Mouse (Mus musculus): Measurements from ENCODE around the gene Nrbf2. TPM values are rescaled to one million over a fixed set of nuclear protein-coding genes. Genes with fewer than 3 reads are reported as not detected.

Gene Nrbf2
- polyA plus RNA-seq, 1 experiment, result 16.8 TPM

DNA sequence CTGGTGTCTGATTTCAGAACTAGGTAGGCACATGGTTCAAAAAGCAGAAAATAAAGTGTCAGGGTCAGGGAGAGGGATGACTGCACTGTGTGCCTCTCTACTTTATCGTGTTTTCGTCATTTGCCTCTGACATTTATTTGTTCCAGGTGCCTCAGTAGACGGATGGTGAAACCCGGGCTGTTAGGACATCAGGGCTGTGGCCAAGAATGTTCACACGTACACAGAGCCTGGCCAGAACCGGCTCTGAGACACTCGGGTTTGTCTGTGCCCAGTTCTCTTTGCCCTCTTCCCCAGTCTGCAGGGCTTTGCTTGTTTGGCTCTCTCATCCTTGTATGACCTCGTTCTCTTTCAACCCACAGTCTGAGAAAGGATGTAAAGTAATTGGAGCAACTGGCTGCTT, 6.0 kb upstream of the Nrbf2 start:
- TF ChIP-seq MYOG (IDR thresholded peaks at IDR 0.05; ENCODE audit: control insufficient read depth in 1 of 3, insufficient read depth in 1 of 3, insufficient read length in 2 of 3, low read depth in 2 of 3), result no peak
- Histone ChIP-seq H3K4me3 (no peak overlapping the region), H3ac (ENCODE audit: control insufficient read depth, insufficient read length) (no peak overlapping the region), H3K36me3 (ENCODE audit: control insufficient read depth, insufficient read depth) (no peaks in the 10 kb centered on the region), H3K4me2 (ENCODE audit: low read depth) (no peak overlapping the region), H3K79me2 (ENCODE audit: control insufficient read depth, insufficient read depth) (no peaks in the 10 kb centered on the region), H3K27me3 (ENCODE audit: control insufficient read depth, insufficient read depth, insufficient read length) (no peaks in the 10 kb centered on the region)

DNA sequence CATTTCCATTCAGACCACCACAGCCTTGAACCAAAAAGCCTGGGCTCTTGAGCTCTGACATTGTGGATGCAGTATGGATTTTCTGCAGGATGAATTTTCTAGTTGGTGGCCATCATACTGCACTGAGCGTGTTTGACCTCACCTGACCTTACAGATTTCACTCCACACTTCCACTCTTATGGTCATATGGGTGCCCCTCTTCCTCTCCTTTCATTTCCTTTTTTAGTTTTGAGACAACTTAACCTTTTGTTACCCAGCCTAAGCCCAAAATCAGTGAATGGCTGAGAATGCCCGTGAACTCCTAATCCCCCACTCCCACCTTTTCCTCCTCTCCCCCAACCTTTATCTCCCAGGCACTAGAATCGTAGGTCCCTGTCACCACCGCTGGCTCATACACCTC, 5.5 kb upstream of the Nrbf2 start:
- Histone ChIP-seq H3K4me3 (no peak overlapping the region), H3K79me2 (ENCODE audit: control insufficient read depth, insufficient read depth) (no peaks in the 10 kb centered on the region), H3K4me2 (ENCODE audit: low read depth) (no peak overlapping the region), H3K27me3 (ENCODE audit: control insufficient read depth, insufficient read depth, insufficient read length) (no peaks in the 10 kb centered on the region), H3ac (ENCODE audit: control insufficient read depth, insufficient read length) (no peak overlapping the region), H3K36me3 (ENCODE audit: control insufficient read depth, insufficient read depth) (no peaks in the 10 kb centered on the region)
- TF ChIP-seq E2F4 (IDR thresholded peaks at IDR 0.05; ENCODE audit: insufficient read depth) (no peak), MYOG (IDR thresholded peaks at IDR 0.05; ENCODE audit: control insufficient read depth in 1 of 3, insufficient read depth in 1 of 3, insufficient read length in 2 of 3, low read depth in 2 of 3) (no peak), POLR2AphosphoS2 (IDR thresholded peaks at IDR 0.05; ENCODE audit: insufficient read length, low read depth) (no peak), REST (IDR thresholded peaks at IDR 0.05; ENCODE audit: insufficient read depth, insufficient read length) (no peak), TCF3 (IDR thresholded peaks at IDR 0.05; ENCODE audit: insufficient read length, low read depth) (no peak), POLR2A (IDR thresholded peaks at IDR 0.05; ENCODE audit: insufficient read length, low read depth) (no peak), TCF12 (IDR thresholded peaks at IDR 0.05; ENCODE audit: insufficient read depth, poor library complexity, severe bottlenecking) (no peak), MAX (IDR thresholded peaks at IDR 0.05; ENCODE audit: low read depth) (no peak), SRF (IDR thresholded peaks at IDR 0.05; ENCODE audit: control insufficient read depth, insufficient read length, low read depth) (no peak), USF1 (IDR thresholded peaks at IDR 0.05; ENCODE audit: low read depth) (no peak)

DNA sequence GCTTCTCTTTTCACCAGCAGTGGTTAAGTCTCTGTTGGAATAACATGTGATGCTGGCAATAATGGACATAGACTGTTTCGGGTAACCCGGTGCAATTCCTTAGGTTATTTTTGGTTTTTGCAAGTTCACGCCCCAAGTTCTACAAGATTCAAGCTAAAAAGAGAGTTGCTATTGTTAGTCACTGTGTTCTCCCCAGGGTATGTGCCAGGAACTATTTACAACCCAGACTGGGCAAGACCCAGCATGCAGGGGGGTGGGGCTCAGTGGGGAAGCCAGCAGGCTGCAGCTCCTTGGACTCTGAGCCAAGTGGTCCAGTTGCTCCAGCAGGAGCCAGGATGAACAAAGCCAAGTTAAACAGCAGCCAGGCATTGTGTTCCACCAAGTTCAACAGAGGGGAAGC, 2.8 kb upstream of the Nrbf2 start:
- Histone ChIP-seq H3K79me2 (ENCODE audit: control insufficient read depth, insufficient read depth) (peaks cover 19% of the 10 kb centered on the region), H3K4me2 (ENCODE audit: low read depth) (peak overlapping the region; percentile 42), H3K4me3 (no peak overlapping the region), H3K36me3 (ENCODE audit: control insufficient read depth, insufficient read depth) (no peaks in the 10 kb centered on the region), H3K27me3 (ENCODE audit: control insufficient read depth, insufficient read depth, insufficient read length) (no peaks in the 10 kb centered on the region), H3ac (ENCODE audit: control insufficient read depth, insufficient read length) (no peak overlapping the region)
- TF ChIP-seq USF1 (IDR thresholded peaks at IDR 0.05; ENCODE audit: low read depth), result peak; percentile 43
- peak in 2 of 3 experiments; percentile 21 to 70 for TF ChIP-seq MYOD1 (IDR thresholded peaks at IDR 0.05; ENCODE audit: control insufficient read depth in 1 of 3, insufficient read length in 2 of 3, low read depth in 2 of 3)
- TF ChIP-seq POLR2A (IDR thresholded peaks at IDR 0.05; ENCODE audit: insufficient read length, low read depth), result no peak
- peak; percentile 57 to 90 (median 60) for TF ChIP-seq MYOG (IDR thresholded peaks at IDR 0.05; ENCODE audit: control insufficient read depth in 1 of 3, insufficient read depth in 1 of 3, insufficient read length in 2 of 3, low read depth in 2 of 3)
- no peak for TF ChIP-seq SRF (IDR thresholded peaks at IDR 0.05; ENCODE audit: control insufficient read depth, insufficient read length, low read depth)
- peak; percentile 26 for TF ChIP-seq TCF12 (IDR thresholded peaks at IDR 0.05; ENCODE audit: insufficient read depth, poor library complexity, severe bottlenecking)
- 0 out of 2 replicates have a peak, but pooled peaks have one; percentile 50 for TF ChIP-seq CEBPB (IDR thresholded peaks at IDR 0.05; ENCODE audit: insufficient read depth, poor library complexity, severe bottlenecking)
- no peak for TF ChIP-seq TCF3 (IDR thresholded peaks at IDR 0.05; ENCODE audit: insufficient read length, low read depth)
- TF ChIP-seq POLR2AphosphoS2 (IDR thresholded peaks at IDR 0.05; ENCODE audit: insufficient read length, low read depth), result no peak
- TF ChIP-seq MAX (IDR thresholded peaks at IDR 0.05; ENCODE audit: low read depth), result no peak
- TF ChIP-seq REST (IDR thresholded peaks at IDR 0.05; ENCODE audit: insufficient read depth, insufficient read length), result no peak
- no peak for TF ChIP-seq E2F4 (IDR thresholded peaks at IDR 0.05; ENCODE audit: insufficient read depth)

DNA sequence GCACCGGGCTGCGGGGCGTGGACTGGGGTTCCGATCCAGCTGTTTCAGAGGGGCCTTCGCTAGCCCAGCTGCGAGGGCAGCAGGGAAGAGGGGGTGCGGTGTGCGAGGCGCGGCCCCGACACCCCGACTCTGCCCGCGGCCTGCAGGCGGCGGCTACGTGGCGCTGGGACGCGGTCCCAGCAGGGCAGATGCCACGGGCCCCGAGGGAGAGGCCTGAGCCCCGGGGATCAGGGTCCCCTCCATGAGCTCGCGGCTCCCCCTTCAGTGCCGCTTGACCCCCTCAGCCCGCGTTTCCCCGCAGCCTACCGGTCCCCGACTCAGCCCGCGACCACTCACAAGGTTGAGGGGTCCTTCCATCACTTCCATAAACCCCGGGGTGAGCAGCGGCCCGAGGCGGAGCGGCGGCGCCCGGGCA, 337 bp downstream of the Nrbf2 start:
- Histone ChIP-seq H3K4me3 (peak overlapping the region; percentile 60), H3K79me2 (ENCODE audit: control insufficient read depth, insufficient read depth) (peaks cover 48% of the 10 kb centered on the region), H3K27me3 (ENCODE audit: control insufficient read depth, insufficient read depth, insufficient read length) (no peaks in the 10 kb centered on the region), H3ac (ENCODE audit: control insufficient read depth, insufficient read length) (peak overlapping the region; percentile 87), H3K4me2 (ENCODE audit: low read depth) (peak overlapping the region; percentile 97), H3K36me3 (ENCODE audit: control insufficient read depth, insufficient read depth) (no peaks in the 10 kb centered on the region)
- TF ChIP-seq CEBPB (IDR thresholded peaks at IDR 0.05; ENCODE audit: insufficient read depth, poor library complexity, severe bottlenecking), result no peak
- TF ChIP-seq POLR2AphosphoS2 (IDR thresholded peaks at IDR 0.05; ENCODE audit: insufficient read length, low read depth), result peak; percentile 46
- peak in 1 of 3 experiments; percentile 12 for TF ChIP-seq MYOD1 (IDR thresholded peaks at IDR 0.05; ENCODE audit: control insufficient read depth in 1 of 3, insufficient read length in 2 of 3, low read depth in 2 of 3)
- TF ChIP-seq MYOG (IDR thresholded peaks at IDR 0.05; ENCODE audit: control insufficient read depth in 1 of 3, insufficient read depth in 1 of 3, insufficient read length in 2 of 3, low read depth in 2 of 3), result peak in 1 of 3 experiments; percentile 10

DNA sequence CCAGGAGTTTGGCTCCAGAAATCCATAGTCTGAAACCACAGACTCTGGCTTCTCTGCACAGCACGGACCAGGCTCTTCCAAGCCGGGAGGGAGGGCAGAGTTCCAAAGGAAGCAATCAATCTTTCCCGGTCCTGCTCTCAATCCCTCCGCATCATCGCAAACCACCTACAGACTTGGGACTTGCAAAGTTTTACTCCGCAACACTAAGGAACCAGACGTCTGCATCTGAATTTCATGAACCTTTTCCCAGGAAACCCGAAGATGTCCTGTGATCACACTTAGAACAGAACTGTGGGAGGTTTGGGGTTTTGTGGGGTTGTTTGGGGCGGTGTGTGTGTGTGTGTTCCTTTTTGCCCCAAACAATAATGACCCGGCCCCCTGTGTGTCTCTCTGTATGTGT, 794 bp downstream of the Nrbf2 start:
- Histone ChIP-seq H3K4me3 (peak overlapping the region; percentile 60), H3K4me2 (ENCODE audit: low read depth) (peak overlapping the region; percentile 97)
- TF ChIP-seq MYOG (IDR thresholded peaks at IDR 0.05; ENCODE audit: control insufficient read depth in 1 of 3, insufficient read depth in 1 of 3, insufficient read length in 2 of 3, low read depth in 2 of 3), result no peak
- TF ChIP-seq REST (IDR thresholded peaks at IDR 0.05; ENCODE audit: insufficient read depth, insufficient read length), result no peak
- no peak for TF ChIP-seq E2F4 (IDR thresholded peaks at IDR 0.05; ENCODE audit: insufficient read depth)
- TF ChIP-seq USF1 (IDR thresholded peaks at IDR 0.05; ENCODE audit: low read depth), result no peak
- no peak for TF ChIP-seq POLR2A (IDR thresholded peaks at IDR 0.05; ENCODE audit: insufficient read length, low read depth)
- TF ChIP-seq TCF12 (IDR thresholded peaks at IDR 0.05; ENCODE audit: insufficient read depth, poor library complexity, severe bottlenecking), result no peak
- no peak for TF ChIP-seq TCF3 (IDR thresholded peaks at IDR 0.05; ENCODE audit: insufficient read length, low read depth)
- TF ChIP-seq MAX (IDR thresholded peaks at IDR 0.05; ENCODE audit: low read depth), result no peak
- no peak for TF ChIP-seq SRF (IDR thresholded peaks at IDR 0.05; ENCODE audit: control insufficient read depth, insufficient read length, low read depth)
- no peak for TF ChIP-seq MYOD1 (IDR thresholded peaks at IDR 0.05; ENCODE audit: control insufficient read depth in 1 of 3, insufficient read length in 2 of 3, low read depth in 2 of 3)

More for the DNA sequence above, 794 bp downstream of the Nrbf2 start:
- peak overlapping the region; percentile 87 for H3ac ChIP-seq (ENCODE audit: control insufficient read depth, insufficient read length)
- no peaks in the 10 kb centered on the region for H3K36me3 ChIP-seq (ENCODE audit: control insufficient read depth, insufficient read depth)
- H3K27me3 ChIP-seq (ENCODE audit: control insufficient read depth, insufficient read depth, insufficient read length), result no peaks in the 10 kb centered on the region
- H3K79me2 ChIP-seq (ENCODE audit: control insufficient read depth, insufficient read depth), result peaks cover 53% of the 10 kb centered on the region

All from myocyte (in vitro differentiated cells).